Mouse (Mus musculus): ENCODE results near the gene Tomm5. TPM values are rescaled to one million over a fixed set of nuclear protein-coding genes. Genes with fewer than 3 reads are reported as not detected.
A peak's percentile ranks its signal among the peaks of the same experiment; 100 is the strongest.

Tomm5 gene
- polyA plus RNA-seq, 1 experiment from 2014 or later: 184 TPM

GRCm38 (mm10) chr4:45108456-45109110, 669 bp upstream of the Tomm5 start:
- Histone ChIP-seq H3K4me3 (ENCODE audit: low read depth, low read length) (no peak overlapping the region), H3K9ac (ENCODE audit: low read length) (no peak overlapping the region; the same call in 1 of the 2 replicates), H3K36me3 (ENCODE audit: control insufficient read depth, insufficient read depth, low read length) (no peaks in the 10 kb centered on the region), H3K4me1 (replicated peaks; ENCODE audit: control insufficient read depth, insufficient read depth, low read length) (peaks cover 5% of the 10 kb centered on the region; the same call in 1 of the 2 replicates), H3K4me2 (ENCODE audit: low read depth, low read length, severe bottlenecking) (no peak overlapping the region), H3K27ac (ENCODE audit: low read depth, low read length) (no peak overlapping the region), H3K9me3 (ENCODE audit: control insufficient read depth, low read length) (no peaks in the 10 kb centered on the region), H3K27me3 (ENCODE audit: control insufficient read depth, insufficient read depth, low read length) (no peaks in the 10 kb centered on the region)
- DNase-seq (ENCODE audit: low spot score) (no peak), ATAC-seq (replicated peaks; ENCODE audit: low FRiP score) (0 out of 2 replicates have a peak, but pooled peaks have one; percentile 7)
- 69% methylated on average over 8 of the region's 8 CpGs for WGBS

- H3K9ac ChIP-seq (ENCODE audit: low read length): peak overlapping the region; percentile 91
- DNase-seq (ENCODE audit: low spot score): no peak
- H3K27me3 ChIP-seq (ENCODE audit: control insufficient read depth, insufficient read depth, low read length): no peaks in the 10 kb centered on the region
- H3K36me3 ChIP-seq (ENCODE audit: control insufficient read depth, insufficient read depth, low read length): no peaks in the 10 kb centered on the region; the same call in 1 of the 2 replicates
- peaks cover 5% of the 10 kb centered on the region; the same call in 1 of the 2 replicates for H3K4me1 ChIP-seq (replicated peaks; ENCODE audit: control insufficient read depth, insufficient read depth, low read length)
- no peak for ATAC-seq (replicated peaks; ENCODE audit: low FRiP score)
- no peak overlapping the region for H3K27ac ChIP-seq (ENCODE audit: low read depth, low read length)
- H3K9me3 ChIP-seq (ENCODE audit: control insufficient read depth, low read length): no peaks in the 10 kb centered on the region
- H3K4me3 ChIP-seq (ENCODE audit: low read depth, low read length): peak overlapping the region; percentile 84
- WGBS: 13% methylated on average over 4 of the region's 4 CpGs
- H3K4me2 ChIP-seq (ENCODE audit: low read depth, low read length, severe bottlenecking): peak overlapping the region; percentile 76
Observed at GRCm38 (mm10) chr4:45107066-45107465, 848 bp downstream of the Tomm5 start.

GRCm38 (mm10) chr4:45106409-45106808, 1.5 kb downstream of the Tomm5 start:
- Histone ChIP-seq H3K9me3 (ENCODE audit: control insufficient read depth, low read length) (no peaks in the 10 kb centered on the region), H3K36me3 (ENCODE audit: control insufficient read depth, insufficient read depth, low read length) (no peaks in the 10 kb centered on the region; the same call in 1 of the 2 replicates), H3K9ac (ENCODE audit: low read length) (no peak overlapping the region), H3K4me2 (ENCODE audit: low read depth, low read length, severe bottlenecking) (no peak overlapping the region), H3K27ac (ENCODE audit: low read depth, low read length) (no peak overlapping the region), H3K4me3 (ENCODE audit: low read depth, low read length) (no peak overlapping the region), H3K27me3 (ENCODE audit: control insufficient read depth, insufficient read depth, low read length) (no peaks in the 10 kb centered on the region), H3K4me1 (replicated peaks; ENCODE audit: control insufficient read depth, insufficient read depth, low read length) (peaks cover 5% of the 10 kb centered on the region; the same call in 1 of the 2 replicates)
- ATAC-seq (replicated peaks; ENCODE audit: low FRiP score) (no peak), DNase-seq (ENCODE audit: low spot score) (no peak)
- WGBS: 74% methylated on average over 5 of the region's 5 CpGs

- H3K4me3 ChIP-seq (ENCODE audit: low read depth, low read length): no peak overlapping the region
- no peaks in the 10 kb centered on the region for H3K27me3 ChIP-seq (ENCODE audit: control insufficient read depth, insufficient read depth, low read length)
- 31% methylated on average over 7 of the region's 7 CpGs for WGBS
- no peaks in the 10 kb centered on the region for H3K36me3 ChIP-seq (ENCODE audit: control insufficient read depth, insufficient read depth, low read length)
- H3K9ac ChIP-seq (ENCODE audit: low read length): no peak overlapping the region
- ATAC-seq (replicated peaks; ENCODE audit: low FRiP score): no peak
- no peaks in the 10 kb centered on the region for H3K4me1 ChIP-seq (replicated peaks; ENCODE audit: control insufficient read depth, insufficient read depth, low read length)
- no peak overlapping the region for H3K27ac ChIP-seq (ENCODE audit: low read depth, low read length)
- H3K4me2 ChIP-seq (ENCODE audit: low read depth, low read length, severe bottlenecking): no peak overlapping the region
- H3K9me3 ChIP-seq (ENCODE audit: control insufficient read depth, low read length): no peaks in the 10 kb centered on the region
- DNase-seq (ENCODE audit: low spot score): peak; percentile 87
Observed at GRCm38 (mm10) chr4:45097198-45097872, 10.6 kb downstream of the Tomm5 start.

- Histone ChIP-seq H3K4me1 (replicated peaks; ENCODE audit: control insufficient read depth, insufficient read depth, low read length) (peaks cover 4% of the 10 kb centered on the region; the same call in 1 of the 2 replicates), H3K27me3 (ENCODE audit: control insufficient read depth, insufficient read depth, low read length) (no peaks in the 10 kb centered on the region), H3K36me3 (ENCODE audit: control insufficient read depth, insufficient read depth, low read length) (no peaks in the 10 kb centered on the region), H3K27ac (ENCODE audit: low read depth, low read length) (0 out of 2 replicates have a peak overlapping the region, but pooled peaks have one; percentile 15), H3K9me3 (ENCODE audit: control insufficient read depth, low read length) (no peaks in the 10 kb centered on the region), H3K9ac (ENCODE audit: low read length) (peak overlapping the region; percentile 93; the same call in 1 of the 2 replicates), H3K4me3 (ENCODE audit: low read depth, low read length) (peak overlapping the region; percentile 87), H3K4me2 (ENCODE audit: low read depth, low read length, severe bottlenecking) (peak overlapping the region; percentile 81)
- ATAC-seq (replicated peaks; ENCODE audit: low FRiP score) (no peak; the same call in 1 of the 2 replicates), DNase-seq (ENCODE audit: low spot score) (no peak)
- 47% methylated on average over 8 of the region's 8 CpGs for WGBS
Observed at GRCm38 (mm10) chr4:45084895-45085290, 23.0 kb downstream of the Tomm5 start.

- under 1% methylated on average over 77 of the region's 77 CpGs for WGBS
- H3K4me2 ChIP-seq (ENCODE audit: low read depth, low read length, severe bottlenecking): peak within 1 kb of the TSS; percentile 81
- peak within 1 kb of the TSS; percentile 46 for H3K27ac ChIP-seq (ENCODE audit: low read depth, low read length)
- ATAC-seq (replicated peaks; ENCODE audit: low FRiP score) (peak; percentile 91), DNase-seq (ENCODE audit: low spot score) (peak; percentile 97)
- no peaks in the 10 kb centered on the region for H3K9me3 ChIP-seq (ENCODE audit: control insufficient read depth, low read length)
- H3K4me3 ChIP-seq (ENCODE audit: low read depth, low read length): peak within 1 kb of the TSS; percentile 87
- H3K4me1 ChIP-seq (replicated peaks; ENCODE audit: control insufficient read depth, insufficient read depth, low read length): peaks cover 4% of the 10 kb centered on the region; the same call in 1 of the 2 replicates
- H3K9ac ChIP-seq (ENCODE audit: low read length): peak within 1 kb of the TSS; percentile 93
- no peaks in the 10 kb centered on the region for H3K27me3 ChIP-seq (ENCODE audit: control insufficient read depth, insufficient read depth, low read length)
- no peaks in the 10 kb centered on the region for H3K36me3 ChIP-seq (ENCODE audit: control insufficient read depth, insufficient read depth, low read length)
Observed at GRCm38 (mm10) chr4:45084021-45084894, 23.7 kb downstream of the Tomm5 start, which contains the start of gene Fbxo10. Gene Fbxo10, minus strand, starts transcription at chr4:45084604.

- 2% methylated on average over 8 of the region's 8 CpGs for WGBS
- no peaks in the 10 kb centered on the region for H3K9me3 ChIP-seq (ENCODE audit: control insufficient read depth, low read length)
- no peaks in the 10 kb centered on the region for H3K27me3 ChIP-seq (ENCODE audit: control insufficient read depth, insufficient read depth, low read length)
- H3K36me3 ChIP-seq (ENCODE audit: control insufficient read depth, insufficient read depth, low read length): peaks cover 2% of the 10 kb centered on the region; the same call in 1 of the 2 replicates
- H3K9ac ChIP-seq (ENCODE audit: low read length): peak overlapping the region; percentile 93
- H3K4me1 ChIP-seq (replicated peaks; ENCODE audit: control insufficient read depth, insufficient read depth, low read length): peaks cover 4% of the 10 kb centered on the region; the same call in 1 of the 2 replicates
- ATAC-seq (replicated peaks; ENCODE audit: low FRiP score) (no peak), DNase-seq (ENCODE audit: low spot score) (peak; percentile 55)
- peak overlapping the region; percentile 87 for H3K4me3 ChIP-seq (ENCODE audit: low read depth, low read length)
- peak overlapping the region; percentile 81 for H3K4me2 ChIP-seq (ENCODE audit: low read depth, low read length, severe bottlenecking)
- H3K27ac ChIP-seq (ENCODE audit: low read depth, low read length): no peak overlapping the region
Observed at GRCm38 (mm10) chr4:45083487-45083886, 24.4 kb downstream of the Tomm5 start.

GRCm38 (mm10) chr4:45082951-45083350, 25.0 kb downstream of the Tomm5 start:
- H3K4me3 ChIP-seq (ENCODE audit: low read depth, low read length): peak overlapping the region; percentile 87
- DNase-seq (ENCODE audit: low spot score) (peak; percentile 48), ATAC-seq (replicated peaks; ENCODE audit: low FRiP score) (no peak)
- peaks cover 4% of the 10 kb centered on the region; the same call in 1 of the 2 replicates for H3K4me1 ChIP-seq (replicated peaks; ENCODE audit: control insufficient read depth, insufficient read depth, low read length)
- 73% methylated on average over 9 of the region's 9 CpGs for WGBS
- H3K36me3 ChIP-seq (ENCODE audit: control insufficient read depth, insufficient read depth, low read length): peaks cover 3% of the 10 kb centered on the region; the same call in 1 of the 2 replicates
- no peak overlapping the region for H3K27ac ChIP-seq (ENCODE audit: low read depth, low read length)
- 0 out of 2 replicates have a peak overlapping the region, but pooled peaks have one; percentile 30 for H3K9ac ChIP-seq (ENCODE audit: low read length)
- no peaks in the 10 kb centered on the region for H3K9me3 ChIP-seq (ENCODE audit: control insufficient read depth, low read length)
- H3K27me3 ChIP-seq (ENCODE audit: control insufficient read depth, insufficient read depth, low read length): no peaks in the 10 kb centered on the region
- H3K4me2 ChIP-seq (ENCODE audit: low read depth, low read length, severe bottlenecking): peak overlapping the region; percentile 81; the same call in 1 of the 2 replicates

Data from forebrain, embryonic 11.5 days (tissue).